Mouse (Mus musculus): ENCODE data around the gene Ccdc88c. TPM values are rescaled to one million over a fixed set of nuclear protein-coding genes. Genes with fewer than 3 reads are reported as not detected.

The Ccdc88c gene
- total RNA-seq, 2 experiments from 2014 or later, result 5.9 to 6.7 TPM

DNA sequence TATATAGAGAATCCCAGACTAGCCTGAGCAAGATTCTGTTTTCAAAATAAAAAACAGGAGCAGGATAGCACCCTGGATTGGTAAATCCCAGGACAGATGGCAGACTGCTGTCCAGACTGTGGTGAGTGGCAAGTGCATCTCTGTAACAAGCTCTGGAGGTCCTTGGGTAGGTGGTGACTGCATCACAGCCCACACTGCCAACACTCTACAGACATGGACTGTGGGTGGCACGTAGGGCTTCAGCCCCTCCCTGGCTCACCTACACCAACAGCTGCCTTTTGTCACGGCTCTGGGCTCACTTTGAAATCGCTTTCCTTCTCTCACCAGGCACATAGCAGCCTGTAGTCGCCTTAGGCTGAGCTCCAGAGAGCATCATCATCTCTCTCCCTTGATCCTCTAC lies 85.7 kb downstream of the Ccdc88c start:
- intact Hi-C loops (cut with DNase I), result no loop called here
- DNase-seq (ENCODE audit: low spot score), result no peak

DNA sequence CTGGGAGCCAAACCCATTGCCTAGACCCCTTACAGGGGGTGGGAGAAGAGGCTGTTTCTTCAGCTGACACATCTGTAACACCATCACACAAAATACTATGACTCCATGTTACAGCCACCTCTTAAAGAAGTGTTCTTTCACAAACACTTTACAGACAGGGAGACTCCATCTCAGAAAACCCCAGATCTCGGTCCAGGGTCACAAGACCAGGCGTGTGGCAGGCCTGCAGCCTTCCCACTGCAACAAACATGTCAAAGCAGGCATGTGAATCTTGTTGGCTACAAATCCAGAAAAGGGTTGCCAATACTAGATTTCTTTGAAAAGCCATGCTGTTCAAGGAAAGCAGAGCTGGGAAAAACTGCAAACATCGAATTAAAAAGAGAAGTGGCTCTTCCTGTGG lies 87.5 kb downstream of the Ccdc88c start:
- no peak for DNase-seq (ENCODE audit: low spot score)
- intact Hi-C loops (cut with DNase I), result no loop called here

DNA sequence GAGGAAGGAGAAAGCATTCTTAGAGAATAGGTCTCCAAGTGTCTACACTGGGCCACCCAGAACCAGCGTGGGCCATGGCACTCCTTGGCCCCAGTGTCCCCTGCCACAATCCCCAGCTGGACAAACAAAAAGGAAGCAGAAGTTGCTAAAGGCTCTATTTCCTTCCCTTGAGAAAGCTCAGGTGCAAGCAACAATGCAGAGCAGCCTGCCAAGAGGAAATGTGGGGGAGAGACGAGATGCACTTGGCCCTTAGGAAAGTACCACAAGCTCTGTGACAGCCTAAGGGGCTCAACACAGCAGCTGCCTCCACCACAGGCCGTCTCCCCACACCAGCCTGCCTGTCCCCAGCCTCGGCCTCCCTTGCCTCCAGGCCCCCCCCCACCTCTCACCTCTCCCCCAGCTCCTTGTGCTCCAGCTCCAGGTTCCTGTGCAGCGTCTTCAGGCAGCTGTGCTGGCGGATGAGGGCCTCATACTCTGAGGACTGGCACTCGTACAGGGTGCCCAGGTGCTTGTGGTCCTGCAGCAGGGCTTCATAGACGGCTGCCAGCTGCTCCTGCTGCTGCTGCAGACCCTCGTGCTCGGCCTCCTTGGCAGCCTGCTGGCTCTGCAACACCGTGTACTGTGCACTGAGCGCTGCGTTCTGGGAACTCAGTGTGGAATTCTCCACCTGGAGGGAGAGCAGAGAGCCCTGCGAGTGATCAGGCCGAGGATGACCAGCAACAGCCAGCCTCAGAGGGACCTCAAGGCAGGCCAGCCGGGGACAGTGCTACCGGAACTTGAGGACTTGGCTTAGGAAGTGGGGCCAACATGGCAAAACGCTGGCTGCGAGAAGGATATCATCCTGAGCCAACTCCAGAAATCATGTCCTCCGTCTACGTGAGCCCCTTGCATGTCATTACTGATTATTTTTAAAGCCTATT lies 91.2 kb downstream of the Ccdc88c start:
- intact Hi-C loops (cut with DNase I), result loop anchor here (1.0 kb wide), 1 partner anchor 15 kb away; no protein-coding TSS in a partner anchor

DNA sequence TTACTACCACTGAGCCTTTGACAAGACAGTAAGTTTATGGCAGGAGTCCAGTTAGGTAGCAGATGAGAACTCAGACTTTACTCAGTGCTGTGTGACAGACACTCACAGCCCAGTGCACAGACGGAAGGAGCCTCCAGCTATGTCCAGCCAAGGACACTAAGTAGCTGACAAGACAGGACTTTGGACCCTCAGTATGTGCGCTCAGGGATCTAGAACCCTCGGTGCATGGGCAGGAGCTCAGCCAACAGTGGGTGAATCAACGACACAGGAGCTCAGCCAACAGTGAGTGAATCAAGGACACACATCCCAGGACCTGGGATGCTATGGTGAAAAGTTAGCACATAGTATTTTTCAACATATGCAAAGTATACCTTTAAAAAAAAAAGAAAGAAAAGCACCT lies 92.1 kb downstream of the Ccdc88c start:
- no peak for DNase-seq (ENCODE audit: low spot score)

More for the DNA sequence above, 91.2 kb downstream of the Ccdc88c start:
- peak; percentile 42 for DNase-seq (ENCODE audit: low spot score)

DNA sequence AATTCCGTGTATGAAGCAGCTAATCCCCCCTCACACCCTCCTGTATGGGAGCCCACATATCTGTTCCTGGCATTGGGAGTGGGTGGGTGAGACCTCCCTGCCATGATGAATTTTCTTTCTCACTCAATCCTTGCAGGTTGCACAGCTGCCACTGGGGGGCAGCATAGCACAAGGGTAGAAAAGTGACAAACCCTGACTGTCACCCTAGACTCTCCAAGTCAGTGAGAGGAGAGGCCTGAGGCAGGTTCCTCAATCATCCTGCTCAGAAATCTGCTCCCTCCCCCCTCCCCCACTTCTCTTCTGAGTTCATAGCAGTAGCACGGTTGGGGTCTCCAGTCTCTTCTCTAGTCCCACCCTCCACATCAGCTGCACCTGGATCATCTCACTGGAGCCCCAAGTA lies 92.7 kb downstream of the Ccdc88c start:
- intact Hi-C loops (cut with DNase I), result loop anchor here (1.0 kb wide), 1 partner anchor 93 kb away; the partner anchor contains the start of gene Ccdc88c
- no peak for DNase-seq (ENCODE audit: low spot score)

More for the DNA sequence above, 92.1 kb downstream of the Ccdc88c start:
- intact Hi-C loops (cut with DNase I), result loop anchor here (1.0 kb wide), 2 partner anchors 16 to 93 kb away; partner anchors contain the start of gene Ccdc88c

DNA sequence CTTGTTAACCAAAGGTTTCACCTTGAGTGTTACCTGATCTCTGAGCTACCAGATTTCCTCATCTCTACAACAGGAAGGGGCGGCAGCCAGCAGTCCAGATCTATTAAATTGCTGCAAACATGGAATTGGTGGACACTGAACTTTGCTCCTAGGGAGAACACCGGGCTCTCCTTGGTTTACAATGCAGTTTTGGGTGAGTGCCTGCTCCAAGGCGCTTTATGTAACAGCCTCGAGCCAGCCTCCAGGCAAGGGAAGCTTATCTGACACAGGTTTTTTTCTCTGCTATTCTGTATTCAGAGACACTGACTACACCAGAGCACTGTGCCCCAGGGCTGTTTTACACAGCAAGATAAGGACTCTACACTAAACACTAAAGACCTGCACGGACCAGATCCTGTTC lies 94.1 kb downstream of the Ccdc88c start:
- no peak for DNase-seq (ENCODE audit: low spot score)
- intact Hi-C loops (cut with DNase I), result no loop called here

DNA sequence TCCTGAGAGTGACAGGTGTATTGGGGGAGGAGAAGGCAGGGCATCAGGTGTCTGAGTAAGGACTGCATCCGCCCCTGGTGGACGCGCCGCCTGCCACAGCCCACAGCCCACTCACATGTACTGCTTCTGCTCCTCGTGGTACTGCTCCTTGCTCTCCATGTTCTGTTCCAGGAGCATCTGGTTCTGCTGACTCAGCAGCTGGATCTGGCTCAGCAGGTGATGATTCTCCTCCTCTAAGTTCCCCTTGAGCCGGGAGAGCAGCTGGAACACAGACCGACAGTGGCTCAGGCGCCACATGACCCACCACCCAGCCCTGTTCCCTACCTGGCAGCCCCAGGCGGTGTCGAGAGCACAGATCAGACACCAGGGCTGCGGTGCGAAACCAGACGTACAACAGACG lies 97.2 kb downstream of the Ccdc88c start:
- intact Hi-C loops (cut with DNase I), result no loop called here

DNA sequence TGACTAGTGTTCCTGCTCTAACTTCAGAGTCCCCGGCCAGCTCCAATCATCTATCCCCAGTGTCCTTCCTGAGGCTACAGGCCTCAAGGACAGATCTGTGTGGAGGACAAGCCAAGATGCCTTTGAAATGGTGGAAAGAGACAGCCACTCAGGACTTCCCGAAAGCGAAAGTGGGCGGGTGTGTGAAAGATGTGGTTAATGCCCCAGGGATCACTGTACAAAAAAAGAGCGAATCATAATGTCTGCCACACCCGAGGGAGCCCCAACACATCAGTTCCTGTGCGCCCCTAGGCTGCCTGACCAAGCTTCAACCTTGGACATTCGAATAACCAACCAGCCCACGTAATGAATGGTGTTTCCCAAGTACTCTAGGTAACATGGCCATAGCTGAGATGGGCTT lies 100.6 kb downstream of the Ccdc88c start:
- intact Hi-C loops (cut with DNase I), result loop anchor here (5.0 kb wide), 1 partner anchor 351 kb away; no protein-coding TSS in a partner anchor
- no peak for DNase-seq (ENCODE audit: low spot score)

More for the DNA sequence above, 97.2 kb downstream of the Ccdc88c start:
- no peak for DNase-seq (ENCODE audit: low spot score)

DNA sequence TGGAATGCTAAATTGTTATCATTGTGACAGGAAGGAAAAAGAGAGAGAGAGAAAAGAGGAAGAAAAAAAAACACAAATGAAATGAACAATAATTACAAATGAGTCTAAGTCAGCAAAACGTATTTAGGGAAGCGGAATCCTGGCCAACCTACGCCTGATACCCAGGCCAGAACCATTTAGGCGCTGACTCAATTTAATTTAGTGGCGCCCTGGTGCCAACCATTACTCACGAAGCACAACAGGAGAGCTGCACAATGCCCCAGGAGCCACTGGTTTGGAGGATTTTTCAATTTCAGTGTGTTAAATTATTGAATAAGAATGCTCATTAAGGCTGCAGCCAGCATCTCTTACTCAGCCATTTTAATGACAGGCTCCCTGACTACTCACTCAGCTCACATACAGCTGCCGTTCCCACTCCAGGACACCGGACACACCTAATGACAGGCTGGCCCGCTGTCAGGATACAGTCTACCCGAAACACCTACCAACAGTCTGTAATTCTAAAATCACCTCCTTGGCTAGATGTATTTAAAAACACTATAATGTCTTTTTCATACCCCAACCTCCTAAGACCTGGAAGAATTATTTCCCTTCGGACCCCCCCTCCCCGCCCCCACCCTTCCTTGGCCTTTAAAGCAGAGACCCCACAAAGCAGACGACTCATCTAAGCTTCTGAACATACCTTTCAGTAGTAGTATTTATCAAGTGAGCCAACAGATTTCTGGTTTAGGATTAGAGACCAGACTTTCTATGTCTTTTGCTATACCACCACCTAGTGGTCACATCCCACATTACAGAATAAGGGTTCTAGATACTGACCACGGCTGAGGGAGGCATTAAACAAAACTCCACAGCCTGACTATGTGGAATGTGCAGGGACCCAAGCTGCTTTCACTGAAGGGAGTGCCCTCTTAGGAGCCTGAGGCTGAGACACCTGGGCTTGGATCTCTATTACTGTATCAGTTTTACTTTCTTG lies 102.9 kb downstream of the Ccdc88c start:
- intact Hi-C loops (cut with DNase I), result loop anchor here (1.0 to 5.0 kb wide), 2 partner anchors 77 to 349 kb away; no protein-coding TSS in a partner anchor
- DNase-seq (ENCODE audit: low spot score), result no peak

DNA sequence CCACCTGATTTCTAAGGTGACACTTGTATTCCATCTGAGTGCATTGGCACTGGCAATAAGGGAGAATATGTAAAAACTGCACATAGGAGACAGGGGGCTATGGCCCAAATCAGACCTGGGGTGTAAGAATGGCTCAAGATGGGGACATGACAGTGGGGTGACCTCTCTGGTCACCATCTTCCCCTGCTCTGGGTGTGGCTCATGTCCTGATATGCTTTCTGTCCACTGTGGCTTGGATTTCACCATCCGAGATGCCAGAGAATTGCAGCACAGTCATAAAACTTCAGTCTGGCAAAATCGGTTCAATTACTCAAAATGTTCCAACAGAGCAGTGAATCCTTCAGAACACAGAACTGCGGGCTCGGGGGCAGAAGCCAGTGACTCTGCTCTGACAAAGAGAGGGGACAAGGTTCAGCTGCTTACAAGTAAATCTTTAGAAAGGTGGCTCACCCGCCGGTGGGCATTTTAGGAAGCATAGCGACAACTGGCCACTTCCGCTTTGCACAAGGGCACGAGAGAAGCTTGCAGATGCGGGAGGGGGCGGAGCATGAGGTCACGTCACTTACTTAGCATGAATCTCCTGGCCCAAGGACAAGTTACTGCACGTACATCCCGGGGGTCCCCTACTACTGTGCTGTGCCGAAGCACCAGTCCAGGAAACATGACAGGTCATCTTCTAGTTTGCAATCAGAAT lies 104.1 kb downstream of the Ccdc88c start:
- intact Hi-C loops (cut with DNase I), result loop anchor here (5.0 kb wide), 1 partner anchor 347 kb away; no protein-coding TSS in a partner anchor
- no peak for DNase-seq (ENCODE audit: low spot score)

DNA sequence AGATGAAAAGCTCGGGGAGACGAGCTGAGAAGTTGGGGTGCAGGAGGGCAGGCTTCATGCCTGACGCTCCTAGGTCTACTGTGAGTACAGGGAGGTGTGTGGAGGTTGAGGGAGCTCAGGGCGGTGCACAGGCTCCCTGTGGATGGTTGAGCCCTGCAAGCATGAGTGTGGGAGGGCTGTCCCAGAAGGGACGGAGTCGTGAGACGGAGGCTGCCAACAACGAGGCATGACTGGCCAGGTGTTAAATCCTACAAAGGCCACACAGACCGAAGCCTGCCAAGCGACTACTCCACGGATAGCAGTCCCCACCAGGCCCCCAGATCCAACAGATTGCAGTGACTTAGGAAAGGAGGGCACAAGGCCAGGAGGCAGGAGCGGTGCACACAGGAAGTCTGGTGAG lies 118.1 kb downstream of the Ccdc88c start:
- intact Hi-C loops (cut with DNase I), result no loop called here
- DNase-seq (ENCODE audit: low spot score), result no peak

DNA sequence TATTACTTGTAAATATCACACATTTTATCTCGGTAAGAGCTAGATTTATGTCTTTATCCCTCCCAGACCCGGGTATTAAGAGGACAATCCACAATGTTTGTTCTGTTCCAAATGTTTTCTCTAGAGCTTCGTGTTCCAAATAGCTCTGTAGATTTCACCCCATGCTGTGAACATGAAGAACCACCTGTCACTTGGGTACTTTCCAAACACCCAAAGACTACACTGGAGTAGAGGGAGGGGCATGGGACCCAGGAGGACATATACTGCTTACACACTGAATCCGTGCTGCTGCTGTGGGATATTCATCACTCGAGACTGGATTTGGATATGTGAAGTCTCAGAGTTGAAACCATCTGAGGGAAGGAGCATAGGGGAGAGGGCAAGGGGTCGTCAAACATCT lies 119.1 kb downstream of the Ccdc88c start:
- intact Hi-C loops (cut with DNase I), result no loop called here
- no peak for DNase-seq (ENCODE audit: low spot score)

DNA sequence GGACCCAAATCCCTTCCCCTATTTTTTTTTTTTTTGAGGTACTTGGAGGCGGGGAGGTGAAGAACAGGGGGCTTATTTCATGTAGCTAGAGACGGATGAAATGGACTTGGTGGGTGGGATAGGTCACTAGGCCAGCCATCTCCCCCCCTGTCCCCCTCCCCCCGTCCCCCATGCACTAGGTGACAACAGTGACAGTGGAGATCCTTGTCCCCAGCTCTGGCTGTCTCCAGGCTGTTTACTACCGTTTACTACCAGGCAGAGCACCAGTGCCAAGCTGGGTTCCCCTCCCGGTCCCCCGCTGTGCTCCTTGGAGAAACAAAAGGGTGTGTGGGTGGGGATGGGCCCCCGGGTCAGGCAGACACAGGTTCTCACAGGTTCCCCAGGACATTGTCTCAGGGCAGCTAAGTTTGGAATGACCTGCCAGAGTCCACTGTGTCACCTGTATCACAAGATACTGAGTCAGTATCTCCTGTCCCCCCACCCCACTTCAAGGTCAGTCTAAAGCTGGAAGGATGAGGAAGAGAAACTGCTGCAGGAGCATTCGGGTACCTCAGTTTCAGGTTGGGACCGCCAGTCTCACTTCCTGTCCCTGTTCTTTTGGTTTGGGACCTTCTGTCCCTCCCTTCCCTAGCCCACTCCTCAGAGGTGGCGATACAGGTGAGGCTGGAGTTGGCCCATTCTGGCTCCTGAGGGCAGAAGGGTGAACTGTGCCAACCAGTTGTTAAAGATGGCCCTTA lies 120.4 kb downstream of the Ccdc88c start:
- DNase-seq (ENCODE audit: low spot score), result no peak
- intact Hi-C loops (cut with DNase I), result no loop called here

DNA sequence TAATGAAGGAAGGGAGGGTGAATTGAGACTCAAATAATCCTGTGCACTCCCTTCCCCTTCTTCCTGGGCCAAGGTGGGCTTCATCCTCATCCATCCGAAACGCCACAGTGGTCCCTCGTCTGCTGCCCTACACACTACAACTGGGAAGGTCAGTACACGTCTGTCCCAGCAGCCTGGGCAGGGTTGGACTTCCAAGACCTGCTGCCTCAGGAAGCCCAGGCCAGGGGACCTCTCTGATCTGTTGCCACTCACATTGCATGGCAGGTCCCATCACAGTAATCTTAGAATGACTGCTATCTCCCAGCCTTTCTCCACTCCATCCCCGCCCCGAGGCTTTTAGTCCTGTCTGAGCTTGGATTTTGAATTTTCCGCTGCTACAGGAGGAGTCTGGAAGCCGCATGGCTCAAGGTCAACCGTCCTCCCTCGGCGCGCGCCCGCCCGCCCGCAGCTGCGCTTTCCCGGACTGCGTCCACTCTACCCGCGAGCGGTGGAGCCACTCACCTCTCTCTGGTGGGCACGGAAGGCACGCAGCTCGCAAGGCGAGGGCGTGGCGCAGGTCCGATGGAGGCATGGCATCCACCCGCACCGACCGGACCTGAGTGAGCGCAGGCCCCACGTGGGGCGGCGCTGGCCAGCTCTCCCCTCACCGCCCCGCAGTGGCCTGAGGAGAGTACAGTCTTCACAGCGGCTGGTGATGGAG lies 121.1 kb downstream of the Ccdc88c start, which contains the start of gene Gpr68:
Gene Gpr68, minus strand, starts transcription at position 601 of the 700 bp plus-strand sequence.
- intact Hi-C loops (cut with DNase I), result no loop called here
- DNase-seq (ENCODE audit: low spot score), result no peak

DNA sequence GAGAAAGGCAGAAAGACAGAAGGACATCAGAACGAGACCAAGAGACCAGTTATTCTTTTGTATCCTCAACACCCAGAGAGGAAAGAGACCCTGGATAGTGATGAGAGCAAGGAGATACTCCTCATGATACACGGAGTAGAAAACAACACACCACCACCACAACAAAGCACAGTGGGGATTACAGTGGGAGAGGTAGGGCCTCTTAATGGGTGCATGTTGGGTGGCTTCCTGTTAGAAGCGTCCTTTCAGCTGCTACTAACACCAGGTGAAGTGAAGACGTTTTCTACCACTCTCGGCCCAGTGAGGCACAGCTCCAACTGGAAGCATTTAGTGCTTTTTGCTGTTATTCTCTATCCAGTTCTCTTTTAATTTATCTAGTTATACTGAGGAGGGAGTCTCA lies 122.0 kb downstream of the Ccdc88c start:
- no peak for DNase-seq (ENCODE audit: low spot score)
- intact Hi-C loops (cut with DNase I), result no loop called here

DNA sequence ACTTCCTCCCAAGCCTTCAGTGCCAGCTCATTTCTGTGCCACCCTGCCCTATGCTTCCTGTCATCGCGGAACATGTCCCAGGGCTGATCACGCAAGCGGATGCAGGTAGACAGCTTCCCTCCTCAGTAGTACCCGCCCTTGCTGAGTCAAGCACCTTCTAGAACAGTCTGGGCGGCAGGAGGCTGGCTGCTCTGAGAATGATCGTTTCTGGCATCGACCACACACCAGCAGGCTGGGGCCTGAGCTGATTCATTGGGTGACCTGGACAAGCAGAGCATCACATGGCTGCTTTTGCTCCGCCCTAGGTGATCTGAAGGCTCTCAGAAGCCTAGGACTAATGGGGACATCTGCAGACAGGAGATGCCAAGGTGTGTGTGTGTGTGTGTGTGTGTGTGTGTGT lies 125.1 kb downstream of the Ccdc88c start:
- intact Hi-C loops (cut with DNase I), result no loop called here
- no peak for DNase-seq (ENCODE audit: low spot score)

DNA sequence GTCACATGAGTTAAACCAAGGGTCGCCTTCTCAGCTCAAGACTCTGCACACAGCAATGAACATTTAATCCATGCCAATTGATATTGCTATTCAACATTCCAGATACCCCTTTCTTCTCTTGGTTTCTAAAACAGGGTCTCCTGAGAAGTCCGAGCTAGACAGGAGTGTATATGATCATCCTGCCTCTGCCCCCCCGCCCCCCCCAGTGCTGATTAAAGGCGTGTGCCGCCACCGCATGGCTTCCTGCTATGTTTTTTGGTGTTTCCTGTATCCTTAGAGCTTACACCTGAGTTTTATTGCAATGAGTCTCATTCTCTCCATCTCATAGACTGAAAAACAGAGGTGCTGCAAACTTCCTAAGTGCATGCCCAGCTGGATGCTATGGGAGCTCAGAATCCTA lies 127.5 kb downstream of the Ccdc88c start:
- DNase-seq (ENCODE audit: low spot score), result no peak
- intact Hi-C loops (cut with DNase I), result no loop called here

DNA sequence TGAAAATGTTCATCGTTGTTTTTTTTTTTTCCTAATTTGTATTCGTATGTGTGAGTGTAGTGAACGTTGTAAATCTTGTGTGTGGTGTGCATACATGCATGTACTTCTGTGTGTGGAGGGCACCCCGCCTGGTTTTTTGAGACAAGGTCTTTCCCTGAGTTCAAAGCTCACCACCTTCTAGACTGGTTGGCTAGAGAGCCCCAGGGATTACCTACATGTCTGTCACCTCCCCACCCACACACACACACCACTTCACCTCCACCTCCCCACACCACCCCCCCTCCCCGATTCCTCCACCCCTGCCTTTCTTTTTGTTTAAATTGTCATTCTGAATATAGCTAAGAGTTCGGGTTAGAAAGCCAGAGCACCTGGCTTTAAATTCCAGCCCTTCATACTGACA lies 128.0 kb downstream of the Ccdc88c start:
- no peak for DNase-seq (ENCODE audit: low spot score)
- intact Hi-C loops (cut with DNase I), result no loop called here
